Mouse (Mus musculus): ENCODE data around the gene Snx30. TPM values are rescaled to one million over a fixed set of nuclear protein-coding genes. Genes with fewer than 3 reads are reported as not detected.

Snx30 gene
- polyA plus RNA-seq, 1 experiment, result 2.5 TPM

- no peak overlapping the region for H3K4me3 ChIP-seq (ENCODE audit: insufficient read depth, low read depth, low read length)
- no peak overlapping the region for H3K27ac ChIP-seq (replicated peaks; ENCODE audit: low read depth, low read length)
Measured at GRCm38 (mm10) chr4:59886281-59886680, 80.6 kb downstream of the Snx30 start.

GRCm38 (mm10) chr4:59887011-59887410, 81.4 kb downstream of the Snx30 start:
- H3K4me1 ChIP-seq (ENCODE audit: control insufficient read depth, insufficient read depth, insufficient read length, low read length), result no peaks in the 10 kb centered on the region
- H3K27ac ChIP-seq (replicated peaks; ENCODE audit: low read depth, low read length), result no peak overlapping the region
- H3K4me3 ChIP-seq (ENCODE audit: insufficient read depth, low read depth, low read length), result no peak overlapping the region

More at GRCm38 (mm10) chr4:59886281-59886680, 80.6 kb downstream of the Snx30 start:
- H3K4me1 ChIP-seq (ENCODE audit: control insufficient read depth, insufficient read depth, insufficient read length, low read length), result no peaks in the 10 kb centered on the region

- no peak overlapping the region for H3K4me3 ChIP-seq (ENCODE audit: insufficient read depth, low read depth, low read length)
- no peak overlapping the region for H3K27ac ChIP-seq (replicated peaks; ENCODE audit: low read depth, low read length)
- H3K4me1 ChIP-seq (ENCODE audit: control insufficient read depth, insufficient read depth, insufficient read length, low read length), result no peaks in the 10 kb centered on the region
Measured at GRCm38 (mm10) chr4:59888014-59888413, 82.4 kb downstream of the Snx30 start.

DNA sequence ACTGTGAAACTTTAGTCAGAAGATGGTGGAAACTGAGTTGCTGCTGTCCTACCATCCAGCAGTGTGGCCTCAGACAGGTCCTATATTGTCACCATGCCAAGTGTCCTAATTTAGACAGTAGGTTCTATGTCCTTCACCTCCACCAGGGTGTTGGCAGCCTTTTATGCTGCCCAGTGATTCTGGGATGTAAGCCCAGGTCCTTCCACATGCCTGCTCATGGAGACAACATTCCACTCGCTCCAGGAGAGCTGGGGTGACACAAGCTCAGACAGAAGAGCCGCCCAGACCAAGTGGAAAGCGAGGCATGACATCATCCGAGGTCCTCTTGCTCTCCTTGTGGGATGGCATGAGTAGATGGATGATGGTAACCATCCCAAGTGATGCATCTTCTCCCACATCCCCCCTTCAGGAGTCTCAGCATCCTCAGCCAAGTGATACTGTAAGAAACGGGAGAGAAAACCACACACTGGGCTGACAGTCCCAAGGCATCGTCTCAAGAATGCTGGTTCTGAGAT, 84.5 kb downstream of the Snx30 start:
- no peak overlapping the region for H3K27ac ChIP-seq (replicated peaks; ENCODE audit: low read depth, low read length)

DNA sequence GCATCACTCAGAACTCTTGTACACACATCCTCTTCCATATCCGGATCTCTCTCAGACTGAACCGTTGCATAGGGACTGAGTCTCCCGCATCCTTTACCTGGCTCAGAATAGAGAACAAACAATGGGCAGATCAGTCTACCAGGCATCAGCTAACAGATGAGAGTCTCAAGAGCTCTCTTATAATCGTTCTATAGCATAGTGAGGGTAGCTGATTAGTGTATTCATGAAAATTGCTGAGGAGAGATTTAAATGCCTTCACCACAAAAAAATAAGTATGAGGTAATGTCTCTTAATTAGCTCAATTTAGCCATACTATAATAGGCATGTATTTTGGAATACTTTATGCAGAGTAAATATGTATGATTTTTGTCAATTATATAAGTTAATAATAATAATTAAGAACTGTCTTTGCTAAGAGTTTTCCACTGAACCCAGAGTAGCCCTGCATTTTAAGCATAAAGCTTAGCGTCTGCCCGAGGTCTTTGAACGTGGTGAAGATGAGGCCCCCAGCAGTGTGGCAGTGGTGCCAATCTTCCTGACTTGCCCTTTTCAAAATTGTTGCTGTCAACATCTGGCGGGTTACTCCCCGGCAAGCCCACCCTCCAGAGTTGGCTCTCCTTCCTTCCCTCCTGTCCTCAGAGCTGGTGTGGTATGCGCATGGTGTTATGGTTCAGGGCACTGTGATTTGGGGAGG, 86.2 kb downstream of the Snx30 start:
- H3K4me1 ChIP-seq (ENCODE audit: control insufficient read depth, insufficient read depth, insufficient read length, low read length), result no peaks in the 10 kb centered on the region
- H3K4me3 ChIP-seq (ENCODE audit: insufficient read depth, low read depth, low read length), result no peak overlapping the region
- no peak overlapping the region for H3K27ac ChIP-seq (replicated peaks; ENCODE audit: low read depth, low read length)

More for the DNA sequence above, 84.5 kb downstream of the Snx30 start:
- Histone ChIP-seq H3K4me3 (ENCODE audit: insufficient read depth, low read depth, low read length) (no peak overlapping the region), H3K4me1 (ENCODE audit: control insufficient read depth, insufficient read depth, insufficient read length, low read length) (no peaks in the 10 kb centered on the region)

DNA sequence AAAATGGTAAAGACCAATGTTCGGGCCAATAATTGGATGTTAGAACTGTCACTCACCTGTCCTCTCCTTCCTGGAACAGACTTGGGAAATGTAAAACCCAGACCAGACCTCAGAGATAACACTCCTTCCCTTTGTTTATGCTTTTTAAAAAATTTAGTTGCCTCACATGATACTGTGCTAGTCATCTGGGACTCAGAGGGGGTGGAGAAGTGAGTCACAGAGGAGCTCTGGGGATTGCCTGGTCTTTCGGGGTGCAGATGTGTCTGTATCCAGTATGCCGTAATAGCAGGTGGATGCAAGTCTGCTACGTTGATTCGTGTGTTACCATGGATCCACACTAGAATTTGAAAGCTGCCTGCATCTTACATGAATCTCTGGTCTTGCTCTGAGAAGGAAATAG, 87.1 kb downstream of the Snx30 start:
- no peak overlapping the region for H3K27ac ChIP-seq (replicated peaks; ENCODE audit: low read depth, low read length)
- no peaks in the 10 kb centered on the region for H3K4me1 ChIP-seq (ENCODE audit: control insufficient read depth, insufficient read depth, insufficient read length, low read length)
- H3K4me3 ChIP-seq (ENCODE audit: insufficient read depth, low read depth, low read length), result no peak overlapping the region

DNA sequence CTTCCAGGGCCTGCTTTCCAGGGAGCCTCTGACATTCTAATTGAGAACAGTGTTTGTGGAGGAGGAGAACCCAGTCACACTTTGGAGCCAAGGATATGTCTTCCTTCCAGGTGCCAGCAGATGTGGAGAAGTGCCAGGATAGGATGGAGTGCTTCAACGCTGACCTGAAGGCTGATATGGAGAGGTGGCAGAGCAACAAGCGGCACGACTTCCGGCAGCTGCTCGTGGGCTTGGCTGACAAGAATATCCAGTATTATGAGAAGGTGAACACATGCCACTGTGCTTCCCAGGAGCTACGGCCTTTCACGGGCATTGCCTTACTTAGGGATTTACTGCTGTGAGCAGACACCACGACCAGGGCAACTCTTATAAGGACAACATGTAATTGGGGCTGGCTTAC, 88.8 kb downstream of the Snx30 start:
- Histone ChIP-seq H3K4me3 (ENCODE audit: insufficient read depth, low read depth, low read length) (no peak overlapping the region), H3K4me1 (ENCODE audit: control insufficient read depth, insufficient read depth, insufficient read length, low read length) (no peaks in the 10 kb centered on the region), H3K27ac (replicated peaks; ENCODE audit: low read depth, low read length) (no peak overlapping the region)

DNA sequence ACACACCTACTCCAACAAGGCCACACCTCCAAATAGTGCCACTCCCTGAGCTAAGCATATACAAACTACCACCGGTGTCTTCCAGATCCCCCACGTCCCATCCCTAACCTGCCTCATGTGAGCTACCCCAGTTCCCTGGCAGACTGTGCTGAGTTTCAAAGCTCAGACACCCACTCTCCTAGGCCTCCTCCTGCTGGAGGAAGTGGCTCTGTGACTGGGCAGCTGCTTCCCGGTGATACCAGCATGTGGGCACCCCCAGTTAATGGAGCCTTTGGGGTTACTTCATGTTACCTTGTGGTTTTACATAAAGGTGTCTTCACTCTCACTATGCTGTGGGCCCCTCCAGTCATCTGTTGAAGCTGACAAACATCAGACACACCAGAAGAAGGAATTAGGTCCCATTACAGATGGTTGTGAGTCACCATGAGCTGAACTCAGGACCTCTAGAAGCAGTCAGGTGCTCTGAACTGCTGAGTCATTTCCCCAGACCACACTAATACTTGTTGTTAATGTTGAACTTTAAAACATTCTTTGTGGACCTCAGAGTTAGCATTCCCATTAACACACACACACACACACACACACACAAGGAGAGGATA, 89.4 kb downstream of the Snx30 start:
- Histone ChIP-seq H3K4me1 (ENCODE audit: control insufficient read depth, insufficient read depth, insufficient read length, low read length) (no peaks in the 10 kb centered on the region), H3K4me3 (ENCODE audit: insufficient read depth, low read depth, low read length) (no peak overlapping the region), H3K27ac (replicated peaks; ENCODE audit: low read depth, low read length) (no peak overlapping the region)

- H3K4me1 ChIP-seq (ENCODE audit: control insufficient read depth, insufficient read depth, insufficient read length, low read length), result no peaks in the 10 kb centered on the region
- H3K4me3 ChIP-seq (ENCODE audit: insufficient read depth, low read depth, low read length), result no peak overlapping the region
- no peak overlapping the region for H3K27ac ChIP-seq (replicated peaks; ENCODE audit: low read depth, low read length)
Measured at GRCm38 (mm10) chr4:59896000-59896399, 90.4 kb downstream of the Snx30 start.

DNA sequence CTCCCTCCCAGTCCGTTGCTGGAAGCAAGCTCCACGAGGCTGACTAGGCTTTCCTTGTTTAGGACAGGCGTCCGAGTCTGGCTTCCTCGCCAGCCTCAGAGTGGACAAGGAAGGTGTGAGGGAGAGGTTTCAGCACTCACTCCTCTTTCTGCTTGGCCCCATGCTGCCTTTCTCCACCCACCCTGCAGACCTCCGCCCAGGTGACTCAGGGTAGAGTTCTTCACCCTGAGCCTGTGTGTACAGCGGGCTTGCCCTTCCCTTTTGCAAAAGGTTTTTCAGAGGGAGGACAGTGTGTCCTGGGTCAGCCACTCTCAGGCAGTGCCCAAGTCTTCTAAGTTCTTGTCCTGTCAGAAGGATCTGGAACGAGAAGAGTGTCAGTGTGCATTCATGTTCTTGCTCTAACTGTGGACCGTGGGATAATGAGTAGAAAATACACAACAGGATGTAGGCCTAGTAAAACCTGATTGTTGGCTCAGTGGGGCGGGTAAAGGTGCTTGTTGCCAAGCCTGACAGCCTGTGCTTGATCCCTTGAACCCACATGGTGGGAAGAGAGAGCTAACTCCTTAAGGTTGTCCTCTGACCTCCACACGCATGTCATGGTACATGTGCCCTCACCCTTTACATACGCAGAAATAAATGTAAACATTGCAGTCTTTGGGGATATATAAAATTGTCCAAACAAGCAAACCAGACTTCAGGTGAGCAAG, 92.3 kb downstream of the Snx30 start:
- no peaks in the 10 kb centered on the region for H3K4me1 ChIP-seq (ENCODE audit: control insufficient read depth, insufficient read depth, insufficient read length, low read length)
- H3K27ac ChIP-seq (replicated peaks; ENCODE audit: low read depth, low read length), result no peak overlapping the region
- H3K4me3 ChIP-seq (ENCODE audit: insufficient read depth, low read depth, low read length), result no peak overlapping the region

GRCm38 (mm10) chr4:59898521-59898919, 92.9 kb downstream of the Snx30 start:
- Histone ChIP-seq H3K4me1 (ENCODE audit: control insufficient read depth, insufficient read depth, insufficient read length, low read length) (no peaks in the 10 kb centered on the region), H3K27ac (replicated peaks; ENCODE audit: low read depth, low read length) (no peak overlapping the region)

GRCm38 (mm10) chr4:59901810-59902209, 96.2 kb downstream of the Snx30 start:
- Histone ChIP-seq H3K27ac (replicated peaks; ENCODE audit: low read depth, low read length) (no peak overlapping the region), H3K4me1 (ENCODE audit: control insufficient read depth, insufficient read depth, insufficient read length, low read length) (no peaks in the 10 kb centered on the region)

More at GRCm38 (mm10) chr4:59898521-59898919, 92.9 kb downstream of the Snx30 start:
- H3K4me3 ChIP-seq (ENCODE audit: insufficient read depth, low read depth, low read length), result no peak overlapping the region

GRCm38 (mm10) chr4:59902547-59902946, 96.9 kb downstream of the Snx30 start:
- Histone ChIP-seq H3K4me1 (ENCODE audit: control insufficient read depth, insufficient read depth, insufficient read length, low read length) (no peaks in the 10 kb centered on the region), H3K27ac (replicated peaks; ENCODE audit: low read depth, low read length) (no peak overlapping the region), H3K4me3 (ENCODE audit: insufficient read depth, low read depth, low read length) (no peak overlapping the region)

More at GRCm38 (mm10) chr4:59901810-59902209, 96.2 kb downstream of the Snx30 start:
- no peak overlapping the region for H3K4me3 ChIP-seq (ENCODE audit: insufficient read depth, low read depth, low read length)

- Histone ChIP-seq H3K4me3 (ENCODE audit: insufficient read depth, low read depth, low read length) (no peak overlapping the region), H3K27ac (replicated peaks; ENCODE audit: low read depth, low read length) (no peak overlapping the region), H3K4me1 (ENCODE audit: control insufficient read depth, insufficient read depth, insufficient read length, low read length) (peaks cover 9% of the 10 kb centered on the region; the same call in 1 of the 2 replicates)
Measured at GRCm38 (mm10) chr4:59907092-59907491, 101.5 kb downstream of the Snx30 start.

GRCm38 (mm10) chr4:59907657-59908230, 102.1 kb downstream of the Snx30 start:
- Histone ChIP-seq H3K4me3 (ENCODE audit: insufficient read depth, low read depth, low read length) (no peak overlapping the region), H3K4me1 (ENCODE audit: control insufficient read depth, insufficient read depth, insufficient read length, low read length) (peaks cover 9% of the 10 kb centered on the region; the same call in 1 of the 2 replicates), H3K27ac (replicated peaks; ENCODE audit: low read depth, low read length) (no peak overlapping the region)

Data from brown adipose tissue, adult 24 weeks (tissue).